Mouse (Mus musculus): ENCODE measurements around the gene Rhoh.

The Rhoh gene

DNA sequence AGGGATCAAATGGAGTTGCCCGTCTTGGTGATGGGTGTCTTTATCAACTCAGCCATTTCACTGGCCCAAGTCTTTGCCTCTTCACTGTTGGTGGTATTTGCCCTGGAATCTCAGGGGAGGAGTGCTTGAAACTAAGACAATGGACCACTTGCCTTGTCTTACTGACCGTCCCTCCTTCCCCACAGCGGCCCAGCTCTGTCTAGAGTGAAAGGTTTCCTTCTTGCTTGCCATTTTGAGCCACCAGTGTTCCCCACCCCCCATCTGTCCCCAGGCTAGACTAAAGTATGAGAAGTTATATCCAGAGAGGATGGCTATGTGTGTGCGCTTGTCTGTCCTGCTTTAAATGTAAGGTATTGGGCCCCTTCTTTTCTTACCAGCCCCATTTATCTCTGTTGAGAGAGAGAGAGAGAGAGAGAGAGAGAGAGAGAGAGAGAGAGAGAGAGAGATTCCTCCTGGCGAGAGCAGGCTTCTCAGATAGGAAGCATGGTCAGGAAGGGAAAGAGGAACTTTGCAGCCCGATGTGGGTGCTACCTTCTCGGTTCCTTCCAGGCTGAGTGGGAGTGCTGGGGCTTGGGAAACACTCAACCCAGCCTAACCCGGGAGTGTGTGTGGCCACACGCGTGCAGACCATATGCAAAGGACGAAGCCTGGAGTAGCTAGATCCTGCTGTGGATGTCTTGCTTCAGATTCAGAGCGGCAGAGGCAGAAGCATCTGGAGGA, 572 bp upstream of the Rhoh start:
- no peak for DNase-seq

DNA sequence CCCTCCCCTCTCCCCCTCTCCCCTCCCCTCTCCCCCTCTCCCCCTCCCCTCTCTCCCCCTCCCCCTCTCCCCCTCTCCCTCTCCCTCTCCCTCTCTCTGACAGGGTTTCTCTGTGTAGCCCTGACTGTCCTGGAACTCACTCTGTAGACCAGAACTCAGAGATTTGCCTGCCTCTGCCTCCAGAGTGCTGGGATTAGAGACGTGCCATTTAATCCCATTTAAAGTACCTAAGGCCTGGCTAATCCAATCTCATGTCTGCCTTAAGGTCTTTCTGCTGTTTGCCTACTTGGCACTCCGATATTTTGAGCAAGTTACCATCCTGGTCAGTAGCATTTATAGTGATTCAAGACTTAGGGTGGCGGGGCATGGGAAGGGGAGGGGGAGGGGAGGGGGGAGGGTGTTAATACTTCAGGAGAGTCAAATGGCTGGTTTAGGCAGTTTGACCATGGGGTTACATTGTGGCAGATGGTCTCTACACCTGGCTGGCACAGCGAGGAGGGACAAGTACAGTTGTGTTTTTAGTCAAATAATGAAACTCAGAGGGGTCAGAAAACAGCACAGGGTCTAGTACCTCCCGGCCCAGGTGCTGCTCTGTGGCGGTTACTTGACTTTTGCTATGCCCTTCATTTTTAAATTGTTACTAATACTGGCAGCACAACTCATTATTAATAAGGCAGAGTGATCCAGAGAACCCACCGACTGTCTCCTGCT, 1.4 kb downstream of the Rhoh start:
- no peak for DNase-seq

DNA sequence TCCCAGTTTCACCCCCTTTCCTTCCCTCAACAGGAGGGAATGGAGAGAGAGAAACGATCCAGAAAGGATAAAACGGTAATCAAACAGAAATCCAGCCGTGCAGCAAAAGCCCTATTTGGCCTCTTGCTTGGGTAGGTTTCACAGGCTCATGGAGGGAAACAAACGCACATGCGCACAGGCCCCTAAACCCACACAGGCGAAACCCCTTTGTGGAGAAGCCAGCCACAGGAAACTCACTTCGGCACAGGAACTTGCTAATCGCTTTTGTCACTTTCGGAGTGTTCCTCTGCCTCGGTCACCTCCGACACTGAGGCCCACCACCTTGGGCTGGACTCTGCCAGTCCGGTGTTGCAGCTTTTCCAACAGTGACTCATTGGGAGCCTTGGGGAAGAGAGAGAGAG, 2.3 kb downstream of the Rhoh start:
- DNase-seq: peak in 1 of 2 experiments; percentile 7

DNA sequence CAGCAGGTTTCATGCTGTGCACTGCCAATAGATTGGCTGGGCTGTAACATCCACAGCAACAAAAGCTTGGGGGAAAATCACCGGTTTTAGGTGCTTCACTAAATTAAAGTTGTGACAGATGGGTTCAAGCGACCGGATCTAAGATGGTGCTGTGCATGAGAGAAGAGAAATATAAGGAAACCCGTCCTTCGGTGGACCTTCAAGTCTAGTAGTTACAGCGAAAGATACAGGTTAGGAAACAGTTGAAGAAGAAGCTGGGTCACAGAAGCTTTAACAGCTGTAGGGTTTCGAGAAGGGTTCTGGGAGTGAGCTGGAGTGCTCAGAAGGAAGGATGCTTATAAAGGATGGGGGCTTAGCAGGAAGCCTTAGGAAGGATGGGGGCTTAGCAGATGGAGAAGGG, 3.5 kb downstream of the Rhoh start:
- no peak for DNase-seq

DNA sequence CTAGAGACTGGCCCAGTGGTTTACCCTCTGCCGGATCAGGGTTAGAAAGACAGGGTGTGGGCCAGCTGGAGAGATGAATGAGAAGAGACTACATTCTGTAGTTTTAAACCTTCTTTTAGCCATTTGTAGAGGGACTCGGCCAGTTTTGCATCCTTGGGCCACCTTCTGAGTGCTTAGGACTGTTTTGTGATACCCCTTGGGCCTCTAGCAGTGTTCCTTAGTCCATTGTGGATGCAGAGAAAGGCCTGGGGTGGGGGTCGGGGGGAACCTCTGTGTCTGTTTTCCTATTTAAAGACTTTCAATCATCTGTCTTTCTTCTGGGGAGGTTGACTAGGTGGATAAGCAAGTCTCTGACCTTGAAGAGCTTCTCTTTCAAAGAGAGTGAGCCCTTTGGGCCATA, 3.9 kb downstream of the Rhoh start:
- no peak for DNase-seq

DNA sequence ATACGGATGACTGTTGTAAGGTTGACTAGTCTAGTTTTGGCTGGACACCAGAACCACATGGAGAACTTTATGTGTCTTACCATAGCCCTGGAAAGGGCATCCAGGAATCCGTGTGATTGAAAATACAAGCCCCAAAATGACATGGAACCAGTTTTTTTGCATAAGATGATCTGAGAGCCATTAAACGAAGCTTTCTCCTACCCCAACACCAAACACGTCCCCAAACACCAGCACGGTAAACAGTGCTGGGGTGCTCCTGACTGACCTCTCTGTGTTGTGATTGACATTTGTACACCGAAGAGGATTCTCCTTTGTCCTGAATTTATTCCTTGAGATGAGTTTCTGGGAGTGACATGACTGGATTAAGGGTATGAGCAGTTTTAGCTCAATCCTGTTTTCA, 5.6 kb downstream of the Rhoh start:
- DNase-seq: no peak

DNA sequence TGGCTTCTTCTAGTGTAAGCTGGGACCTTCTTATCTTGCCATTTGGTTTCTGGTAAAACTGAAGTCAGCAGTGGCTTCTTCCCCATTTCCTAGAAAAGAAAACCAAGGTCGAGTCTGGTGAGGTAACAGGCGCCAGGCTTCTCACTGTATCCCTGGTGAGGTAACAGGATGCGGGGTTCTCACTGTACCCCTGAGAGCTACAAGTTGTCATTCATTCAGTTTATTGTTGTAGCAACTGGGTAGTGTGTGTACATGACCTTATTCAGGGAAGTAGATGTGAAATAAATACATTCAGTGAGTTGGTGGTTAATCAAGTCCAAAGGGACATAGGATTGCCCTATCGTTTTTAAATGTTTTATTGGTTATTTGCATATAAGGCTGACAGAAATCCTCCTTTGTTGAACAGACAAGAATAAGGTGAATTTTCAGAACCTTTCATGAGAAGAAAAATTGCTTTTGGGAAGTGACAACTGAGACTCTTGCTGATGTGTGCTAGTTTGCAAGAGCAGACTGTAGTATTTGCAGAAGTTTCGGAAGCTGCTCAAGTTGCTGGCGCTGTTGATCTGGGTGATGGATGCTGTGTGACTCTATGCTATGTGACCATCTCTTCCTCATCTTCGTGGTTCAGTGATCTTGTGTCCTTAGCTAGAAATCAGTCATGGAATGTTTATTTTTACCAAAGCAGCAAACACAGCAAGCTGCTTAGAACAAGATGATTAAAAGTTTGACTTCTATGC, 6.5 kb downstream of the Rhoh start:
- DNase-seq: no peak

DNA sequence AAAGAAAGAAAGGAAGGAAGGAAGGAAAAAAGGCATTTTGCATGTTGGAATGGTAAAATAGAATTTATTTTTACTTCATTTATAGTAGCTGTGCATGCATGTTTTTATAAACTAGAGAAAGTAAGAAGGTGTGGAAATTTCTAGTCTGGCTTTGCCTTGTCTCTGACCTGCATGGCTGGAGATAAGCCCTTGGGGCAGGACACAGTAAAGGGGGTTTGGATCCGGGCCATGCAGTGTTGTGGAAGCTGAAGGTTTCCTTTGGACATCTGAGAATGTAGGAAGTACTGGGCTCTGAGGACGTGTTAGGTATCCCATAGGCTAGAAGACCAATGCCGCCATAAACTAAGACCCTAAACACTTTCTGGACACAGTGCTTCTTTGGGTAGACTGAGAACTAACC, 7.4 kb downstream of the Rhoh start:
- peak in 1 of 2 experiments; percentile 6 for DNase-seq

DNA sequence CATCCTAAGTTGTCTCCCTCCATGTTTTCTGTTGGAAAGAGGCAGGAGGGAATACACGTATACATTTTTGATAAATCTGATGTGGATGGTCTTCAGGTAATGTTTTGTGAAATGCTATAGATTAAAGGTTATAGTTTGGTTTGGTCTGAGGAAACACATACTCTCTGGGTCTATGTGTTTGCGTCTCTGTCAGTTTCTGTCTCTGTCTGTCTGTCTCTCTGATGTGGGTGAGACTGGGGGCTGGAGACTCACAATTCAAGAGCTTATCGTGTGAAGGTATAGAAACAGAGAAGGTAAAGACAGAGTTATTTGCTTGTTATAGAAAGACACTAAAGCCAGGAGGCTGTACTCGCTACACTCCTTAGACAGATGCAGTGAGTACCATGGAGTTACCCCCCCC, 8.6 kb downstream of the Rhoh start:
- DNase-seq: no peak

DNA sequence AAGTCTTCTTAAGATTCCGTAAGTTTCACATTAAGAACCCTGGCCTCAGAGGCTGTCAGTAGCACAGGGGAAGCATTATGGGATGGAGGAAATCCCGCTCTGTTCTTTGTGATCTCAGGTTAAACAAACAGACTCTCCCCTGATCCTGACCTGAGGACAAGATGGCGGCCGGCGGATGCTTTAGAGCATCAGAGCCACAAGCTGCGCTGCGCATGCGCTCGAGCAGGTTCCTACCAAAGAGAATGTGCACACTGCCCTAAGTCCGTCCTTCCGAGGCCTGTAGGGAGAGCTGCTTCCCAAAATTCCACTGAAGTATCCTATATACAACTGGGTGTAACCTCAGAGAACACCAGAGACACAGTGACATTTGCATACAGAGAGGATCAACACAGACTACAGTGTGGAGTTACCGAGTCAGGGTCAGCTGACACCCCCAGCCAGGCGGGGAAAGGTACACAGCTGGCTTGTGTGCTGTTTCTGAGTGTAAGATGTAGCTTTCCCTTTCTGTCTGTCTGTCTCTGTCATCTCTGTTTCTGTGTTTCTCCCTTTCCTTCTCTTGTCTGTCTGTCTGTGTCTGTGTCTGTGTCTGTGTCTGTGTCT, 10.4 kb downstream of the Rhoh start:
- DNase-seq: no peak

DNA sequence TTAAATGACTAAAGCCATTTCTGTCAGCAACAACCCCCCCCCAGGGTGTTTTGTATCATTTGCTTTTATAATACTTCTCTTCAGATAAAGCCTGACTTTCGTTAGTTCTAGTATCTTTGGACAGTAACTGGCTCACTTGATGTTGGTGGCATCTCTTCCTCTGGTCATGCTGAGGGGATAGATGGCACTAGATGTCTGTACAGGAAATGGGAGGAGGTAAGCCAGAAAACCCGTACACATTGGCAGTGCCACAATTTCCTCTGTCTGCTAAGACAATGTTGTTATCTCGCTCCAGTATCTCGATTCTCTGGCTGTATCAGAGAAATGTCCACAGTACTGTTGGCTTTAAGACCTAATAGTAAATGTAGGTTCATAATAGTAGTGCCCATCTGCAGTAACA, 12.2 kb downstream of the Rhoh start:
- no peak for DNase-seq

DNA sequence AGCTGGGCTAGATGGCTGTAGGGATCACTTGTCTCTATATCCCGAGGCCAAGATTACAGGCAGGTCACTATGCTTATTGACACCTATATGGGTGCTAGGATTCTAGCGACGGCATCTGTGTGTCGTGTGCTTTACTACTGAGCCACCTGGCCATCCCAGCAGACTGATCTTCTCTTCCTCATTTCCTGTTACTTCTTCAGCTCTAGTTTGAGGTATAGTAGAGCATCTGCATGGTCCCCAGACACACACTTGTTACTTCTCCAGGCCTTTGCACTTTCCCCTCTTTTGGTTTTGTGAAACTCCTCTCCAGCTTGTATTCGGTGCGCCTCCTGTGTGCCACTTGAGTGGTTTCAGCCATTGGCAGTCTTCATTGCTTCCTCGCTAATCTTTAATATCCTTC, 14.3 kb downstream of the Rhoh start:
- no peak for DNase-seq

DNA sequence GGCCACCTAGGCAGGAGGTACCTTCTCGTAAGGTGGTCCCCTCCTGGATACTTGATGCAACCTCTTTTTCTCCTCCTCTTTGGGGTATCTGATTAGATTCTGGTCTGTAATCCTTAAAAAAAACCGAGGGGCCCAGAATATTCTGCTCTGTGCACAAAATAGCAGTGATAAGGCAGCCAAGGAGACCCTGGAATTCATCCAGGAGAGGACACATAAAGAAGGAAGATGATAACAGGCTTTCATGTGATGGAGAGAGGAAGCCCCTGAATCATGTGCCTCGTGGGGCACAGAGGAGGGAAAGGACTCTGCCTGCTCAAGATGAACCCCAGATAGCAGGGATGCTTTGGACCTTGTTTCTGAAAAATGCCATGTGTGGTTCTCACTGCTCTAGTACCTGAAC, 17.4 kb downstream of the Rhoh start:
- no peak for DNase-seq

DNA sequence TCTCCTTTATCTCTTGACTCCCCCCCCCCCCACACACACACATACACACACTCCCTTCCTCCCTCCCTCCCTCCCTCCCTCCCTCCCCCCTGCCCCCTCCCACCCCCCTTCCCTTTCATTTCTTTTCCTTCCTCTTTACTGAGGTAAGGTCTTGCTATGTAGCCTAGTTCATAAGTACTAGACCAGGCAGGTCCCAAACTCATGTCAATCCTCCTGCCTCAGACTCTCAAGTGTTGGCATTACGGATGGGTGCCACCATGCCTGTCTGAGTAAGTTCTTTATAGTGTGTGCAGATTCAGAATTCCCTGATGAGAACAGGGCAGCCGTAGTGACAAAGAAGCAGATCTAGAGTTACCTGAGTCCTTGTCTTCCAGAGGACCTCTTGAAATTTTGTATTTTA, 20.2 kb downstream of the Rhoh start:
- DNase-seq: no peak

DNA sequence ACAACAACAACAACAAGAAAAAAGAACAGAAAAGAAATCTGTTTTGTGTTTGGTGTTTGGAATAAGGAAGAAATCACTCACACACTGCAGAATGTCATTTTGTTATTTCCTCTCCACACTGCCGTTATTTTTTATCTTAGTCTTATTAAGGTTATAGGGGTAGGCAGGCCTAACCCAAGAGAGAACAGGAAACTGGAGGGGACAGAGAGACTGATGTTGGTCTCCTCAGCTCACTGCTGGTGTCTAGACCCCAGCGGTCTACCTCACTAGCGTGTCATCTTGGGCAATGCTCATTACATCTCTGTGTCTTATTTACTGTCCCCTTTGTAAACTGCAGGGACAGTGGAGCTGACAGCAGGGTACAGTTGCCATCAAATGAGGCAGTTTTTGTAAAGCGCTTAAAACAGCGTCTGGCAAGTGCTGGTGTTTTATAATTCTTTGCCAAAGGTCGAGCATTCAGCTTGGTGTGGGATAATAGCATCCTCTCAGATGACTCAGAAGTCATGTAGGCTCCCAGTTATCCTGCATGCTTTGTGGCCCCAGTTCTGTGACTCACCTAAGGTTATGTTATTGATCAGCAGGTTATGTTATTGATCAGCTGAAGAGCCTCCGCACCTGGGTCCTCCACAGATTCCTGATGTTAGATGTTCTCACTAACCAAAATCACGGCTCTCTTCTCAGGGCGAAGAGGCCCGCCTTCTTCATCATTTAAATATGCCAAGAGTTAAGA, 21.6 kb downstream of the Rhoh start:
- DNase-seq: no peak

DNA sequence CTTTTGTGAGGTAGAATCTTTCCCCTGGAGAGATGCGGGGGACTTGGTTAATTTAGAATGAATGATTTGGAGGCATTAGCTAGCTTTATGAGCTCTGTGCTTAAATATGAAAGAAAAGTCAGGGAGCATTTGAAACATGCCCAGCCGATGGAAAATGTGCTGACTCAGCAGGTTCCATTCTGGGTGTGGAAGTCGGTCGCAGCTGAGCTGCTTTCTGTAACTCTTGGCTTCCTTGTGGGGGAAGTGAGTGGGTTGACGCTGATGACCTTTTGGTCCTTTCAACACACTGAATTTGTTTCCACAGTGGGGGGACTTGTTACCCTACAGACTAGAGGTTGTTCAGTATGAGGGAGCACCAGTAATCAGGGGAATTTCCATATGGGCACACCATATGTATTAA, 22.3 kb downstream of the Rhoh start:
- peak in 1 of 2 experiments; percentile 7 for DNase-seq

DNA sequence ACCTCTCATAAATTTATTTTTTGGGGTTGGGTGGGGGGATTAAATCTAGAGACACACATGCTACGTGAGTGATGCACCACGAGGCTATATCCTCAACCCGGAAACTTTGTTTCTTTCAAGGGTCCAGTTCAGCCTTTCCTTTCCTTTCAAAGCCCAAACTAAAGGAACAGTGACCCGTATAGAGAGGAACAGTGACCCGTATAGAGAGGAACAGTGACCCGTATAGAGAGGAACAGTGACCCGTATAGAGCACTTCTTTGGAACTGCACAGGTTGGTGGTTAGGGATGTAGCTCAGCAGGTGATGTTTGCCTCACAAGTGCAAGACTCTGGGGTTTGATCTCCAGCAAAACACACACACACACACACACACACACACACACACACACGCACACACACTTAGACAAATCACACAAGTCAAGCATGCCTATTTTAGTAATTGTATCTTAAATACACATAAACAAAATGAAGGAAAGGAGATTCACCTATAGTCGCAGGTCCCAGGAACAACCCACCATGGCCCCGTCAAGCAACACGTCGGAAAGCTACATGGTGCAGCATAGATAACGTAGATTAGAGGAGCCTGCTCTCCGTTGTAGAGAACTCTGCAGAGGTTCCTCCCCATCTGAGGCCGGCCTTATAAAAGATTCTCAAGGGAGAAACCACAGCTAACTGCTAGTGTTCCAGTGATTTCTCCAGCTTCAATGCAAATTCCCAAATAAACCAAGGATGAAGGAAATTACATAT, 24.9 kb downstream of the Rhoh start:
- DNase-seq: no peak

DNA sequence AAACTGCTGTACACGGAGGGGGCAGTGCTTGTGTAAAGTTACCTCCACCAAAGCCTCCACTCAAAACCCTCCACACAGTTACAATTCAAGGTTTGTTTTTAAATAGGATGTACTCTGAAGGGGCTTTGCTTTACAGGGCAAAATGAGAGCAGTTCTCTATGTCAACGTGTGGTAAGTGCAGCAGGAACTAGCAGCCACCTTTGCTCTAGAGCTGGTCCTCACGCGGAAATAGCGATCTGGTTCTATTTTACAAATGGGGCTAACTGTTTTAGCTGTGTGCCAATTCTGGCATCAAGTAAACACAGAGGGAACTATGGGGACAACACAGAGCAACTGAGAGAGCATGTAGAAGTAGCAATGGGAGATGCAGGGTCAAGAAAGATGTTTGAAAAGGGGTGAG, 27.1 kb downstream of the Rhoh start:
- DNase-seq: no peak

DNA sequence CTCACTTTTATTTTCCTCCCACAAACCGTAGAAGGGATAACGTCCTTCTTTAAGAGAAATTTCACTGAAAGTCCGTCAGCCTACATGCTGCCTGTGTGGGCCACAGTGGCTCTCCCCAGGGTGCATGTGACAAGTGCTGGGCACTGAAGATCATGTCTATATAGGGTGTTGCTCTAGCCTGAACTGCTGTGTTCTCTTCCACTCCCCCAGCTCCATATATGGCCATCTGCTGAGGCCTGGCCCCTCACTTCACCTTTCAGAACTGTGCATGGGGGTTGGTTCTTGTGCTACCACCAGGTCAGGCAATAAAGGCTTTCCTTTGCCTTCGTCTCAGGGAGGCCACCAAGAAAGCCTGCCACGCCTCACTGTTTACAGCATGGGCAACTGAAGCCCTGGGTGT, 28.0 kb downstream of the Rhoh start:
- DNase-seq: no peak

DNA sequence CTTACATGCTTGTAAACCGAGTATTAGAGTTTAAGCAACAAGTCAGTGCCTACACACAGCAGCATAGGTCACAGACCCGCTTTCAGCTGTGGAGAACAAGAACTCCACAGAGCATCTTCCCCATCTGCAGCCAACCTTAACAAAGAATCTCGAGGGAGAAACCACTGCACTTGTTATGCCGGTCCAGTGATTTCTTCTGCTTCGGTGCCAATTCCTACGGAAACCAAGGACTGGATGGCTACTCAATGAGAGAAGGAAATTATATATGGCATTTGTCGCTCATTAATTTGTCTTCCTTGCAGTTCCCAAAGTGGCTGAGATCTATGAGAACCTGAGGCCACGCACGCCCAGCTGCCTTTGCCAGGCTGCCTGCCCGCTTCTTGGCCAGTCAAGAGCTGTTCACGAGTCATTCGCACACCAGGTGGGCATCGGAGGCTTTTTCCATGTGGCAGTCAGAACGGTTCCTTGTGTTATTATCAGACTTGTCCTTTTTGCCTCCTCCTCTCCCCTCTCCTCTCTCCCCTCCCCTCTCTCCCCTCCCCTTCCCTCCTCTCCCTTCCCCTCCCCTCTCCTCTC, 30.3 kb downstream of the Rhoh start:
- DNase-seq: no peak

DNA sequence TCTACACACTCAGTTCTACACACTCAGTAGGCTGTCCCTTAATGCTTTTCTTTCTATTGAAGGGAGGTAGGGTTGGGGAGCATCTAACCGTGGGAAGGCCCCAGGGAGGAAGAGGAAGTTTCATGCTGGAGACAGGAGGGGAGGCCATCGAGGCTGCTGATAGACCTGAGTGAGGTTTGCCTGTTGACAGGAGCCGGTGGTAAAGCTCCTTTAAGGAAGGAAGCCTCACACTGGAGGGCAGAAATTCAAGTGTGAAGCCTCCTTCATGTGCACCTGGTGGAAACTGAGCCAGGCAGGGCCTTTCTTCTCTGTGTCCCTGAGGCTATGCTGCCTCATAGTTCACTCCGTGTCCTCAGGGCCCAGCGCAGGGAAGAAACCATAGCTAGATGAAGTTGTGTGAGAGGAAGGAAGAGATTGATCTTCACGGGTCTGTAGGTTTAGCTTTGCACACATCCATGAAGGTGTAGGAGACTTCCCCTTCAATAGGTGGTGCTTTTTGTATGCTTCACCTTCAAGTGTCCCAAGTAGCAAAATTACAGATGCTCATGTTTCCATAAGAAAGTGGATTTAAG, 34.2 kb downstream of the Rhoh start:
- no peak for DNase-seq

Measured in kidney, postnatal 25 days (tissue).